Mouse (Mus musculus) neural tube, embryonic 11.5 days (tissue): Measurements from ENCODE around the gene Trim60. TPM values are rescaled to one million over a fixed set of nuclear protein-coding genes. Genes with fewer than 3 reads are reported as not detected.

Experiments
- ATAC-seq: fragments of 200-750 bp; cut with Nextera tagmentation; 2 replicates; pipeline ENCODE4 v1.8.0; 2017; ENCODE audit warnings: moderate number of reproducible peaks, mild to moderate bottlenecking, moderate TSS enrichment, moderate library complexity; ENCODE audit not compliant: insufficient read depth, low FRiP score, low TSS enrichment
- DNase-seq: peaks from one replicate; pipeline ENCODE4 v3.0.0-alpha.2; 2015; ENCODE audit warnings: low spot score
- H3K27ac ChIP-seq: fragments of 300-500 bp; sonication (generic); 2 replicates; pipeline ENCODE4 v1.5.1; 2014; ENCODE audit warnings: low read depth, mild to moderate bottlenecking, low read length
- H3K27me3 ChIP-seq: fragments of 300-500 bp; sonication (generic); 2 replicates; pipeline ENCODE4 v1.6.1; 2014; ENCODE audit warnings: mild to moderate bottlenecking, low read length, mixed read lengths; ENCODE audit not compliant: control insufficient read depth, insufficient read depth
- H3K36me3 ChIP-seq: fragments of 300-500 bp; sonication (generic); 2 replicates; pipeline ENCODE4 v1.6.1; 2014; ENCODE audit warnings: mild to moderate bottlenecking, low read length, moderate library complexity, mixed read lengths; ENCODE audit not compliant: control insufficient read depth, insufficient read depth
- H3K4me1 ChIP-seq: fragments of 300-500 bp; sonication (generic); 2 replicates; pipeline ENCODE4 v1.6.1; 2014; ENCODE audit warnings: low read length, mixed read lengths; ENCODE audit not compliant: control insufficient read depth, insufficient read depth
- H3K4me2 ChIP-seq: fragments of 300-500 bp; sonication (generic); 2 replicates; pipeline ENCODE4 v1.6.1; 2014; ENCODE audit warnings: low read depth, mild to moderate bottlenecking, moderate library complexity
- H3K4me3 ChIP-seq: fragments of 300-500 bp; sonication (generic); 2 replicates; pipeline ENCODE4 v1.5.1; 2014; ENCODE audit warnings: low read depth, low read length
- H3K9ac ChIP-seq: fragments of 300-500 bp; sonication (generic); 2 replicates; pipeline ENCODE4 v1.6.1; 2014; ENCODE audit warnings: mild to moderate bottlenecking, low read length
- H3K9me3 ChIP-seq: fragments of 300-500 bp; sonication (generic); 2 replicates; pipeline ENCODE4 v1.6.1; 2016; ENCODE audit warnings: low read length; ENCODE audit not compliant: control insufficient read depth
- WGBS: fragments of 180-500 bp; shearing (Covaris S2); extraction: QIAGEN DNeasy Blood & Tissue Kit; methylation state at CpG from one replicate; pipeline ENCODE4 v1.1.7; 2014; 5-methylcytosine and 5-hydroxymethylcytosine counted together
- polyA plus RNA-seq: library from polyadenylated mRNA; unstranded; fragments of >200 nt; fragmentation: Nextera tagmentation; extraction: Ambion mirVana; gene quantifications from 2 replicates; pipeline ENCODE4 v1.2.1, GENCODE M21; 2014

The Trim60 gene
- not detected in 2 replicates for polyA plus RNA-seq

DNA sequence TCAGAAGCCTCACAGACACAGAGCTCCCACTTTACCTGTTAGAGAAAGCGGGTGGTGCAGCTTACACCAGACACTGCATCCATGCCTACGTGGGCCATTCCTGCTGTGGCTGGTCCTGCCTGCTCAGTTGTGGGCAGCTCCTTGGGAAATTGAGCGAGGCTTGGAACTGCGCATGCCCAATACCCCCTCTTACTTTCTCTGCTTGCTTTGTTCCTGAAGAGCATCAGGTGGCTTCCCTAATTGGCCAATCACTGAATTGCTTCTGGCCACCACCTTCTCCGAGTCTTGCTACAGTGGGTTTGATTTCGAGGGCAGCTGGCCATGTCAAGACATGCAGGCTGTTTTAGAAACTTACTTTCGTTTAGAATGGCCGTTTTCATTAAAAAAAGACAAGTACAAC lies at the start of gene Trim60, which contains the start of gene Trim61:
Gene Trim60 (minus strand): TSS at position 162 of the 400 bp plus-strand sequence.
Gene Trim61 (minus strand): TSS at position 101 of the 400 bp plus-strand sequence.
- no peaks in the 10 kb centered on the region for H3K9me3 ChIP-seq
- H3K27ac ChIP-seq = no peak within 1 kb of the TSS
- no peak within 1 kb of the TSS for H3K4me2 ChIP-seq
- no peak for DNase-seq
- H3K27me3 ChIP-seq = no peaks in the 10 kb centered on the region
- no peak for ATAC-seq
- H3K9ac ChIP-seq = no peak within 1 kb of the TSS
- 88% methylated on average over 8 of the region's 8 CpGs for WGBS
- H3K4me1 ChIP-seq = no peaks in the 10 kb centered on the region
- no peak within 1 kb of the TSS for H3K4me3 ChIP-seq
- H3K36me3 ChIP-seq = no peaks in the 10 kb centered on the region

GRCm38 (mm10) chr8:65067694-65068472 lies 49.5 kb upstream of the Trim60 start:
- no peak overlapping the region for H3K27ac ChIP-seq

GRCm38 (mm10) chr8:65067031-65067430 lies 48.6 kb upstream of the Trim60 start:
- Histone ChIP-seq H3K4me3 (no peak overlapping the region), H3K27ac (no peak overlapping the region), H3K27me3 (no peaks in the 10 kb centered on the region), H3K4me1 (no peaks in the 10 kb centered on the region), H3K4me2 (no peak overlapping the region), H3K9me3 (no peaks in the 10 kb centered on the region), H3K9ac (no peak overlapping the region), H3K36me3 (no peaks in the 10 kb centered on the region)
- no peak for DNase-seq
- WGBS = 92% methylated on average over 4 of the region's 4 CpGs
- no peak for ATAC-seq

More at GRCm38 (mm10) chr8:65067694-65068472, 49.5 kb upstream of the Trim60 start:
- Histone ChIP-seq H3K27me3 (no peaks in the 10 kb centered on the region), H3K36me3 (no peaks in the 10 kb centered on the region), H3K4me1 (no peaks in the 10 kb centered on the region), H3K9ac (no peak overlapping the region), H3K4me3 (no peak overlapping the region), H3K9me3 (no peaks in the 10 kb centered on the region), H3K4me2 (no peak overlapping the region)
- ATAC-seq (peak; percentile 66), DNase-seq (peak; percentile 35)
- 27% methylated on average over 10 of the region's 10 CpGs for whole genome bisulfite sequencing

DNA sequence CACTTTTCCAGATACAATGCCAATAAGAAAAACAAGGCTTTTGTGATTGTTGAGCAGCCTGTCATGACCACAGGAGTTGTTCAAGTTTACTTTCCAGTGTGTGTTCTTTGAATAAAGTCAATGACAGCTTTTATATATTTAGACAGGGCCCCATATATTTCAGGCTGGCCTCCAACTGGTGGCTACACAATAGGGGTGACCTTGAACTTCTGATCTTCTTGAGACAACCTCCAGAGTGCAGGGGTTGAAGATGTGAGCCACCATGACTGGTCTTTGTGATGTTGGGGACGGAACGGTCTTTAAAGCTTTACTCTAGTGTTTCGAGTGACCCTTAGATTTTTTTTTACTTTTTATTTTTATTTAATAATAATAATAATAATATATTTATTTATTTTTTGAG lies 47.2 kb upstream of the Trim60 start:
- no peaks in the 10 kb centered on the region for H3K36me3 ChIP-seq
- no peak for ATAC-seq
- WGBS = 95% methylated on average over 3 of the region's 3 CpGs

GRCm38 (mm10) chr8:65064071-65064470 lies 45.7 kb upstream of the Trim60 start:
- 44% methylated on average over 2 of the region's 2 CpGs for WGBS
- no peaks in the 10 kb centered on the region for H3K9me3 ChIP-seq
- no peak overlapping the region for H3K9ac ChIP-seq
- no peak for ATAC-seq
- H3K4me2 ChIP-seq = no peak overlapping the region
- H3K27me3 ChIP-seq = no peaks in the 10 kb centered on the region
- H3K36me3 ChIP-seq = no peaks in the 10 kb centered on the region
- DNase-seq = no peak
- H3K4me3 ChIP-seq = no peak overlapping the region
- H3K27ac ChIP-seq = no peak overlapping the region
- no peaks in the 10 kb centered on the region for H3K4me1 ChIP-seq

More for the DNA sequence above, 47.2 kb upstream of the Trim60 start:
- no peak overlapping the region for H3K27ac ChIP-seq
- no peak overlapping the region for H3K4me2 ChIP-seq
- H3K4me1 ChIP-seq = no peaks in the 10 kb centered on the region
- no peak overlapping the region for H3K9ac ChIP-seq
- no peaks in the 10 kb centered on the region for H3K27me3 ChIP-seq
- H3K9me3 ChIP-seq = no peaks in the 10 kb centered on the region
- DNase-seq = no peak
- no peak overlapping the region for H3K4me3 ChIP-seq

GRCm38 (mm10) chr8:65062195-65062594 lies 43.8 kb upstream of the Trim60 start:
- no peak overlapping the region for H3K4me2 ChIP-seq
- no peak for ATAC-seq
- no peaks in the 10 kb centered on the region for H3K9me3 ChIP-seq
- no peaks in the 10 kb centered on the region for H3K36me3 ChIP-seq
- H3K27me3 ChIP-seq = no peaks in the 10 kb centered on the region
- H3K4me3 ChIP-seq = no peak overlapping the region
- no peaks in the 10 kb centered on the region for H3K4me1 ChIP-seq
- no peak overlapping the region for H3K9ac ChIP-seq
- DNase-seq = no peak
- H3K27ac ChIP-seq = no peak overlapping the region
- 64% methylated on average over 4 of the region's 4 CpGs for WGBS

DNA sequence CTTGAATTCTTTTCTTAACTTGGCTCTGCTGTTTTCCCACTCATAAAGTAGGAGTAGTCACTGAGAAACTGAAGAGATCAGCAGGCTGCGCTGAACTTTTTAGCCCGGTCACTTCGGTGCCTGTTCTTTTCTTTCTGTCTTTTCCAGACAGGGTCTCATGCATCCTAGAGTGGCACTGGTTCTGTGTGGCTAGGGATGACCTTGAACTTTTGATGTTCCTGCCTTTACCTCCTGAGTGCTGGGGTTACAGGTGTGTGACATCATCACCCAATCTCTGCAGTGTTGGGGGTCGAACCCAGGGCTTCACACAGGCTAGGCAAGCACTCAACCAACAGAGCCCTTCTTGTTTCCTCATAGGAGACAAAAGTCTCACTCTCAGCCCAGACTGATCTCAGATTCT lies 38.3 kb upstream of the Trim60 start:
- Histone ChIP-seq H3K27me3 (no peaks in the 10 kb centered on the region), H3K9ac (no peak overlapping the region), H3K4me1 (no peaks in the 10 kb centered on the region), H3K4me2 (no peak overlapping the region), H3K36me3 (no peaks in the 10 kb centered on the region), H3K9me3 (no peaks in the 10 kb centered on the region), H3K27ac (no peak overlapping the region), H3K4me3 (no peak overlapping the region)
- no peak for ATAC-seq
- no peak for DNase-seq
- 91% methylated on average over 4 of the region's 4 CpGs for WGBS

DNA sequence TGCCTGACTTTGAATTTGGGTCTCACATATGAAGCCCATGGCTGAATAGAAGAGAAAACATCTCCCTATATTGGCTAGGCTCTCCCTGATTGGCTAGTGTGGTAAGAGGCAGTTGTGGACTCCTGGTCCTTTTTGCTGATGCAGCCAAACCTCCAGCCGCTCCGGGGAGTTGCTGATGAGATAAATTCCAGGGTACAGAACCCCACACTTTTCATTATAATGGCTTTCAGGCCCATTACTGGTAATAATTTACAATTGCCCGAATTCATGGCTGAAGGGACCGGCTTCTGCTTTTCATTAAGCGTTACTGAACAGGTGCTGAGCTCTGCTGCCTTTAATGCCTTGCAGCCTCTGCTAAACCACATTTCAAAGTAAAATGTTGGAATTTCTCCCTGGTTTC lies 35.6 kb upstream of the Trim60 start:
- DNase-seq = no peak
- H3K4me1 ChIP-seq = no peaks in the 10 kb centered on the region
- WGBS = 43% methylated on average over 5 of the region's 5 CpGs
- H3K9me3 ChIP-seq = no peaks in the 10 kb centered on the region
- H3K27ac ChIP-seq = no peak overlapping the region
- ATAC-seq = no peak
- no peaks in the 10 kb centered on the region for H3K36me3 ChIP-seq
- H3K4me2 ChIP-seq = no peak overlapping the region
- H3K9ac ChIP-seq = no peak overlapping the region
- H3K4me3 ChIP-seq = no peak overlapping the region
- no peaks in the 10 kb centered on the region for H3K27me3 ChIP-seq

- Histone ChIP-seq H3K4me3 (no peak overlapping the region), H3K9me3 (no peaks in the 10 kb centered on the region), H3K4me1 (no peaks in the 10 kb centered on the region), H3K27ac (no peak overlapping the region), H3K4me2 (no peak overlapping the region), H3K9ac (no peak overlapping the region), H3K36me3 (no peaks in the 10 kb centered on the region), H3K27me3 (no peaks in the 10 kb centered on the region)
- no peak for DNase-seq
- 48% methylated on average over 3 of the region's 3 CpGs for WGBS
- ATAC-seq = no peak
These were observed 35.2 kb upstream of the Trim60 start for GRCm38 (mm10) chr8:65053554-65053953.
